In genomic region chr11:115384587-115384986, GRCm38 (mm10) we compare ENCODE assay signal across 9 mouse cellular contexts. TPM values are rescaled to one million over a fixed set of nuclear protein-coding genes. Genes with fewer than 3 reads are reported as not detected.
DNase-seq lines count a peak whose midpoint lies in the region; ATAC-seq lines count a peak whose summit lies in the region.
"Had no signal": no experiment of that assay in that cellular context is flagged by ENCODE, and none has a peak within 500 bp of the region (broad histone marks: within the 10 kb centered on the region; RNA-seq: fewer than 3 reads in every experiment).

No protein-coding gene starts in this region.

- H3K36me3 ChIP-seq in heart, embryonic 16.5 days (ENCODE audit: control insufficient read depth, insufficient read depth) = no peaks in the 10 kb centered on the region
- H3K36me3 ChIP-seq in forebrain, embryonic 10.5 days (replicated peaks) = peaks cover 42% of the 10 kb centered on the region
- H3K36me3 ChIP-seq in liver, embryonic 13.5 days = no peaks in the 10 kb centered on the region
- H3K36me3 ChIP-seq: limb, embryonic 13.5 days had no signal

- intact Hi-C loops in left cerebral cortex, postnatal 36 days (cut with DNase I) = no loop called here

- H3K9ac ChIP-seq in heart, embryonic 16.5 days (ENCODE audit: low read length) = 0 out of 2 replicates have a peak overlapping the region, but pooled peaks have one; percentile 22
- H3K9ac ChIP-seq in liver, embryonic 13.5 days = no peak overlapping the region

- peak overlapping the region; percentile 62; the same call in 1 of the 2 replicates for H3K27ac ChIP-seq in heart, embryonic 16.5 days (ENCODE audit: low read length)
- peak overlapping the region; percentile 98 for H3K27ac ChIP-seq in forebrain, embryonic 10.5 days
- H3K27ac ChIP-seq in liver, embryonic 13.5 days = 0 out of 2 replicates have a peak overlapping the region, but pooled peaks have one; percentile 20
- H3K27ac ChIP-seq: limb, embryonic 13.5 days had no signal

- H3K4me3 ChIP-seq in heart, embryonic 16.5 days (ENCODE audit: low read length) = no peak overlapping the region
- peak overlapping the region; percentile 95 for H3K4me3 ChIP-seq in forebrain, embryonic 10.5 days
- H3K4me3 ChIP-seq in liver, embryonic 13.5 days (replicated peaks) = no peak overlapping the region
- H3K4me3 ChIP-seq: limb, embryonic 13.5 days had no signal

- WGBS in heart, embryonic 16.5 days = 74% methylated on average over 5 of the region's 5 CpGs
- WGBS in forebrain, embryonic 10.5 days = 70% methylated on average over 5 of the region's 5 CpGs
- 61% methylated on average over 5 of the region's 5 CpGs for WGBS in liver, embryonic 13.5 days (ENCODE audit: insufficient replicate concordance)

- DNase-seq in heart, adult 9 months (ENCODE audit: low spot score in 2 of 2) = no peak
- DNase-seq in MN1 (ENCODE audit: low spot score) = peak; percentile 24
- no peak for DNase-seq in forebrain, embryonic 10.5 days (ENCODE audit: extremely low spot score, low spot score)
- DNase-seq in liver, embryonic 13.5 days = no peak
- DNase-seq in thymus, postnatal 4 days = no peak
- DNase-seq in layer of hippocampus, postnatal 25 days (ENCODE audit: extremely low spot score in 1 of 2, low spot score in 1 of 2) = no peak
- no peak for DNase-seq in left cerebral cortex, postnatal 36 days (ENCODE audit: low spot score in 2 of 2)

- H3K4me1 ChIP-seq in heart, embryonic 16.5 days (ENCODE audit: control insufficient read depth, insufficient read depth, low read length) = peaks cover 26% of the 10 kb centered on the region
- peaks cover 51% of the 10 kb centered on the region for H3K4me1 ChIP-seq in forebrain, embryonic 10.5 days
- no peaks in the 10 kb centered on the region for H3K4me1 ChIP-seq in liver, embryonic 13.5 days (replicated peaks)

- ATAC-seq in heart, embryonic 16.5 days (replicated peaks; ENCODE audit: extremely low read depth, insufficient read depth, low FRiP score) = no peak
- ATAC-seq in liver, embryonic 13.5 days (ENCODE audit: low read depth) = no peak

- no peaks in the 10 kb centered on the region for H3K9me3 ChIP-seq in heart, embryonic 16.5 days (replicated peaks; ENCODE audit: control insufficient read depth, low read length)
- H3K9me3 ChIP-seq in forebrain, embryonic 10.5 days = no peaks in the 10 kb centered on the region
- H3K9me3 ChIP-seq in liver, embryonic 13.5 days (replicated peaks) = no peaks in the 10 kb centered on the region
- H3K9me3 ChIP-seq: limb, embryonic 13.5 days had no signal

- H3K4me2 ChIP-seq in heart, embryonic 16.5 days (ENCODE audit: low read depth, low read length) = peak overlapping the region; percentile 91
- H3K4me2 ChIP-seq in liver, embryonic 13.5 days = no peak overlapping the region

- H3K27me3 ChIP-seq in heart, embryonic 16.5 days (ENCODE audit: control insufficient read depth, insufficient read depth, low read length) = no peaks in the 10 kb centered on the region; the same call in 1 of the 2 replicates
- no peaks in the 10 kb centered on the region for H3K27me3 ChIP-seq in forebrain, embryonic 10.5 days (ENCODE audit: poor library complexity, severe bottlenecking)
- H3K27me3 ChIP-seq in liver, embryonic 13.5 days = peaks cover 69% of the 10 kb centered on the region
- H3K27me3 ChIP-seq: limb, embryonic 13.5 days had no signal

RNA-seq across cellular contexts. Expression of gene Cdr2l, which starts 2.9 kb away (rescaled TPM):
- 7.0 and 7.5 TPM in 2 replicates for polyA plus RNA-seq in heart, embryonic 16.5 days (2015; fragmentation: Nextera tagmentation; extraction: Ambion mirVana)
- 21.1 and 21.8 TPM in 2 replicates for polyA plus RNA-seq in forebrain, embryonic 10.5 days (2016; fragmentation: Nextera tagmentation; extraction: Ambion mirVana)
- polyA plus RNA-seq in liver, embryonic 13.5 days (2015; fragmentation: Nextera tagmentation; extraction: Ambion mirVana) = 1.5 and 1.7 TPM in 2 replicates
- 10 to 100 TPM; 21.7 to 22.8 TPM for total RNA-seq in layer of hippocampus, postnatal 25 days (2021)
- 10 to 100 TPM; 20.6 to 23.1 TPM for total RNA-seq in left cerebral cortex, postnatal 36 days (2021)

RNA-seq across cellular contexts. Expression of gene Hid1, which starts 17.0 kb away (rescaled TPM):
- 8.5 and 9.2 TPM in 2 replicates for polyA plus RNA-seq in heart, embryonic 16.5 days (2015; fragmentation: Nextera tagmentation; extraction: Ambion mirVana)
- 16.2 and 18.2 TPM in 2 replicates for polyA plus RNA-seq in forebrain, embryonic 10.5 days (2016; fragmentation: Nextera tagmentation; extraction: Ambion mirVana)
- 1.1 and 1.2 TPM in 2 replicates for polyA plus RNA-seq in liver, embryonic 13.5 days (2015; fragmentation: Nextera tagmentation; extraction: Ambion mirVana)
- total RNA-seq in layer of hippocampus, postnatal 25 days (2021) = 100 to 1,000 TPM in 1 of 2 experiments, 10 to 100 TPM in 1; 98.8 to 107 TPM
- 100 to 1,000 TPM; 106 to 107 TPM for total RNA-seq in left cerebral cortex, postnatal 36 days (2021)

RNA-seq across cellular contexts. Expression of gene Mrpl58, which starts 19.0 kb away (rescaled TPM):
- polyA plus RNA-seq in heart, embryonic 16.5 days (2015; fragmentation: Nextera tagmentation; extraction: Ambion mirVana) = 175 and 179 TPM in 2 replicates
- polyA plus RNA-seq in forebrain, embryonic 10.5 days (2016; fragmentation: Nextera tagmentation; extraction: Ambion mirVana) = 275 and 277 TPM in 2 replicates
- polyA plus RNA-seq in liver, embryonic 13.5 days (2015; fragmentation: Nextera tagmentation; extraction: Ambion mirVana) = 103 and 104 TPM in 2 replicates
- 100 to 1,000 TPM; 102 to 103 TPM for total RNA-seq in layer of hippocampus, postnatal 25 days (2021)
- total RNA-seq in left cerebral cortex, postnatal 36 days (2021) = 100 to 1,000 TPM; 115 to 119 TPM

RNA-seq across cellular contexts. Expression of gene Atp5h, which starts 35.2 kb away (rescaled TPM):
- polyA plus RNA-seq in heart, embryonic 16.5 days (2015; fragmentation: Nextera tagmentation; extraction: Ambion mirVana) = 1,945 and 2,019 TPM in 2 replicates
- polyA plus RNA-seq in forebrain, embryonic 10.5 days (2016; fragmentation: Nextera tagmentation; extraction: Ambion mirVana) = 877 and 886 TPM in 2 replicates
- polyA plus RNA-seq in liver, embryonic 13.5 days (2015; fragmentation: Nextera tagmentation; extraction: Ambion mirVana) = 633 and 650 TPM in 2 replicates
- total RNA-seq in layer of hippocampus, postnatal 25 days (2021) = 100 to 1,000 TPM; 459 to 515 TPM
- total RNA-seq in left cerebral cortex, postnatal 36 days (2021) = 100 to 1,000 TPM; 417 to 474 TPM

RNA-seq across cellular contexts. Expression of gene Kctd2, which starts 35.3 kb away (rescaled TPM):
- polyA plus RNA-seq in heart, embryonic 16.5 days (2015; fragmentation: Nextera tagmentation; extraction: Ambion mirVana) = 3.9 and 12.6 TPM in 2 replicates
- polyA plus RNA-seq in forebrain, embryonic 10.5 days (2016; fragmentation: Nextera tagmentation; extraction: Ambion mirVana) = 8.9 and 10.3 TPM in 2 replicates
- 2.5 and 4.1 TPM in 2 replicates for polyA plus RNA-seq in liver, embryonic 13.5 days (2015; fragmentation: Nextera tagmentation; extraction: Ambion mirVana)
- 10 to 100 TPM; 65.4 to 74.6 TPM for total RNA-seq in layer of hippocampus, postnatal 25 days (2021)
- 10 to 100 TPM; 72.0 to 79.2 TPM for total RNA-seq in left cerebral cortex, postnatal 36 days (2021)

Comparison
In these comparisons a context has a peak if more than half of its experiments do, and no peak if none do; other contexts are left out.
1. H3K27ac ChIP-seq: peak in every context shown above with its lines; median percentile 98 in forebrain, embryonic 10.5 days; 62 in heart, embryonic 16.5 days; 20 in liver, embryonic 13.5 days.